Mouse (Mus musculus) forebrain, embryonic 11.5 days (tissue): Measurements from ENCODE around the gene Srm. TPM values are rescaled to one million over a fixed set of nuclear protein-coding genes. Genes with fewer than 3 reads are reported as not detected.

Source experiments
- ATAC-seq: fragments of 200-750 bp; cut with Nextera tagmentation; replicated peaks from 2 replicates; pipeline ENCODE4 v1.8.0; 2017; ENCODE audit warnings: moderate TSS enrichment; ENCODE audit not compliant: low FRiP score
- DNase-seq: peaks from one replicate; pipeline ENCODE4 v3.0.0-alpha.2; 2017; ENCODE audit warnings: low spot score
- H3K27ac ChIP-seq: fragments of 300-500 bp; sonication (generic); 2 replicates; pipeline ENCODE4 v1.5.1; 2014; ENCODE audit warnings: low read depth, low read length
- H3K27me3 ChIP-seq: fragments of 300-500 bp; sonication (generic); 2 replicates; pipeline ENCODE4 v1.6.1; 2014; ENCODE audit warnings: mild to moderate bottlenecking, low read length, mixed read lengths; ENCODE audit not compliant: control insufficient read depth, insufficient read depth
- H3K36me3 ChIP-seq: fragments of 300-500 bp; sonication (generic); 2 replicates; pipeline ENCODE4 v1.6.1; 2014; ENCODE audit warnings: mild to moderate bottlenecking, low read length, moderate library complexity, mixed read lengths; ENCODE audit not compliant: control insufficient read depth, insufficient read depth
- H3K4me1 ChIP-seq: fragments of 300-500 bp; sonication (generic); replicated peaks from 2 replicates; pipeline ENCODE4 v1.6.1; 2014; ENCODE audit warnings: low read length, mixed read lengths; ENCODE audit not compliant: control insufficient read depth, insufficient read depth
- H3K4me2 ChIP-seq: fragments of 300-500 bp; sonication (generic); 2 replicates; pipeline ENCODE4 v1.6.1; 2014; ENCODE audit warnings: low read depth, mild to moderate bottlenecking, low read length, moderate library complexity, mixed read lengths; ENCODE audit not compliant: severe bottlenecking
- H3K4me3 ChIP-seq: fragments of 300-500 bp; sonication (generic); 2 replicates; pipeline ENCODE4 v1.5.1; 2014; ENCODE audit warnings: low read depth, low read length
- H3K9ac ChIP-seq: fragments of 300-500 bp; sonication (generic); 2 replicates; pipeline ENCODE4 v1.6.1; 2014; ENCODE audit warnings: low read length
- H3K9me3 ChIP-seq: fragments of 300-500 bp; sonication (generic); 2 replicates; pipeline ENCODE4 v1.6.1; 2016; ENCODE audit warnings: low read length, mixed read lengths; ENCODE audit not compliant: control insufficient read depth
- WGBS: fragments of 180-500 bp; shearing (Covaris S2); extraction: QIAGEN DNeasy Blood & Tissue Kit; methylation state at CpG from one replicate; pipeline ENCODE4 v1.1.7; 2014; 5-methylcytosine and 5-hydroxymethylcytosine counted together
- polyA plus RNA-seq: library from polyadenylated mRNA; unstranded; fragments of >200 nt; fragmentation: Nextera tagmentation; extraction: Ambion mirVana; gene quantifications from 2 replicates; pipeline ENCODE4 v1.2.1, GENCODE M21; 2014

Srm gene
- 206 and 222 TPM in 2 replicates for polyA plus RNA-seq

GRCm38 (mm10) chr4:148591171-148591630 lies at the start of gene Srm:
Gene Srm (plus strand): TSS chr4:148591503.
- under 1% methylated on average over 49 of the region's 50 CpGs for WGBS

GRCm38 (mm10) chr4:148549106-148549505 lies 42.2 kb upstream of the Srm start:
- 88% methylated on average over 4 of the region's 4 CpGs for WGBS
- ATAC-seq (no peak), DNase-seq (no peak)
- peaks cover 23% of the 10 kb centered on the region for H3K36me3 ChIP-seq
- no peak overlapping the region for H3K9ac ChIP-seq
- H3K9me3 ChIP-seq, result no peaks in the 10 kb centered on the region
- H3K27me3 ChIP-seq, result no peaks in the 10 kb centered on the region
- H3K4me2 ChIP-seq, result no peak overlapping the region
- H3K4me3 ChIP-seq, result no peak overlapping the region
- no peak overlapping the region for H3K27ac ChIP-seq
- H3K4me1 ChIP-seq, result no peaks in the 10 kb centered on the region

More at GRCm38 (mm10) chr4:148591171-148591630, at the start of gene Srm:
- ATAC-seq, result peak; percentile 100
- H3K4me1 ChIP-seq, result peaks cover 9% of the 10 kb centered on the region
- H3K4me3 ChIP-seq, result peak within 1 kb of the TSS; percentile 71
- no peaks in the 10 kb centered on the region for H3K27me3 ChIP-seq
- H3K27ac ChIP-seq, result peak within 1 kb of the TSS; percentile 54
- H3K4me2 ChIP-seq, result peak within 1 kb of the TSS; percentile 62
- H3K9me3 ChIP-seq, result no peaks in the 10 kb centered on the region
- DNase-seq, result peak; percentile 98
- H3K9ac ChIP-seq, result peak within 1 kb of the TSS; percentile 79
- H3K36me3 ChIP-seq, result peaks cover 8% of the 10 kb centered on the region

- ATAC-seq, result peak; percentile 25; the same call in 1 of the 2 replicates
- Histone ChIP-seq H3K27ac (peak overlapping the region; percentile 87; the same call in 1 of the 2 replicates), H3K9me3 (no peaks in the 10 kb centered on the region), H3K36me3 (peaks cover 22% of the 10 kb centered on the region), H3K9ac (peak overlapping the region; percentile 95), H3K27me3 (no peaks in the 10 kb centered on the region), H3K4me3 (peak overlapping the region; percentile 83), H3K4me2 (peak overlapping the region; percentile 73), H3K4me1 (peaks cover 3% of the 10 kb centered on the region; the same call in 1 of the 2 replicates)
- 36% methylated on average over 6 of the region's 6 CpGs for WGBS
- no peak for DNase-seq
Measured at GRCm38 (mm10) chr4:148557766-148558165, 33.5 kb upstream of the Srm start.

GRCm38 (mm10) chr4:148558297-148559000 lies 32.9 kb upstream of the Srm start, which contains the start of gene Exosc10:
Gene Exosc10 (plus strand): TSS chr4:148558429.
- Histone ChIP-seq H3K9ac (peak within 1 kb of the TSS; percentile 95), H3K27ac (peak within 1 kb of the TSS; percentile 87), H3K4me3 (peak within 1 kb of the TSS; percentile 83), H3K27me3 (no peaks in the 10 kb centered on the region), H3K4me1 (peaks cover 3% of the 10 kb centered on the region; the same call in 1 of the 2 replicates), H3K9me3 (no peaks in the 10 kb centered on the region), H3K4me2 (peak within 1 kb of the TSS; percentile 73), H3K36me3 (peaks cover 15% of the 10 kb centered on the region)
- DNase-seq (peak; percentile 95), ATAC-seq (peak; percentile 92)
- WGBS, result under 1% methylated on average over 63 of the region's 63 CpGs

- peaks cover 30% of the 10 kb centered on the region for H3K36me3 ChIP-seq
- peaks cover 3% of the 10 kb centered on the region; the same call in 1 of the 2 replicates for H3K4me1 ChIP-seq
- 94% methylated on average over 17 of the region's 17 CpGs for WGBS
- no peak overlapping the region for H3K9ac ChIP-seq
- H3K27me3 ChIP-seq, result no peaks in the 10 kb centered on the region
- H3K9me3 ChIP-seq, result no peaks in the 10 kb centered on the region
- no peak overlapping the region for H3K4me2 ChIP-seq
- ATAC-seq (no peak), DNase-seq (no peak)
- H3K27ac ChIP-seq, result no peak overlapping the region
- no peak overlapping the region for H3K4me3 ChIP-seq
Measured at GRCm38 (mm10) chr4:148562676-148563075, 28.6 kb upstream of the Srm start.

- DNase-seq, result no peak
- no peaks in the 10 kb centered on the region for H3K27me3 ChIP-seq
- peaks cover 3% of the 10 kb centered on the region; the same call in 1 of the 2 replicates for H3K4me1 ChIP-seq
- ATAC-seq, result no peak
- no peak overlapping the region for H3K27ac ChIP-seq
- peaks cover 38% of the 10 kb centered on the region for H3K36me3 ChIP-seq
- no peaks in the 10 kb centered on the region for H3K9me3 ChIP-seq
- no peak overlapping the region for H3K4me2 ChIP-seq
- WGBS, result 92% methylated on average over 12 of the region's 12 CpGs
- no peak overlapping the region for H3K4me3 ChIP-seq
- no peak overlapping the region for H3K9ac ChIP-seq
Measured at GRCm38 (mm10) chr4:148563595-148563994, 27.7 kb upstream of the Srm start.

GRCm38 (mm10) chr4:148570138-148570537 lies 21.2 kb upstream of the Srm start:
- Histone ChIP-seq H3K27ac (no peak overlapping the region), H3K4me2 (no peak overlapping the region), H3K4me3 (no peak overlapping the region), H3K36me3 (peaks cover 55% of the 10 kb centered on the region), H3K9me3 (no peaks in the 10 kb centered on the region), H3K27me3 (no peaks in the 10 kb centered on the region), H3K9ac (no peak overlapping the region), H3K4me1 (no peaks in the 10 kb centered on the region)
- DNase-seq (no peak), ATAC-seq (no peak)
- 90% methylated on average over 10 of the region's 10 CpGs for WGBS

- WGBS, result 96% methylated on average over 9 of the region's 9 CpGs
- ATAC-seq, result no peak
Measured at GRCm38 (mm10) chr4:148570693-148571295, 20.5 kb upstream of the Srm start.

More at GRCm38 (mm10) chr4:148570693-148571295, 20.5 kb upstream of the Srm start:
- peaks cover 53% of the 10 kb centered on the region for H3K36me3 ChIP-seq
- H3K4me1 ChIP-seq, result no peaks in the 10 kb centered on the region
- no peak overlapping the region for H3K4me2 ChIP-seq
- no peak overlapping the region for H3K27ac ChIP-seq
- DNase-seq, result no peak
- H3K4me3 ChIP-seq, result no peak overlapping the region
- H3K9me3 ChIP-seq, result no peaks in the 10 kb centered on the region
- no peak overlapping the region for H3K9ac ChIP-seq
- no peaks in the 10 kb centered on the region for H3K27me3 ChIP-seq
